Mouse (Mus musculus) kidney, postnatal 0 days (tissue): ENCODE measurements around the gene Anxa9. TPM values are rescaled to one million over a fixed set of nuclear protein-coding genes. Genes with fewer than 3 reads are reported as not detected.

Experiments used
- ATAC-seq: fragments of 200-750 bp; cut with Nextera tagmentation; replicated peaks from 2 replicates; pipeline ENCODE4 v1.8.0; 2017; ENCODE audit warnings: low read depth, moderate number of reproducible peaks, moderate TSS enrichment, moderate library complexity; ENCODE audit not compliant: low FRiP score
- DNase-seq: peaks from one replicate; pipeline ENCODE4 v3.0.0-alpha.2; 2016; ENCODE audit warnings: low spot score
- H3K27ac ChIP-seq: fragments of 300-500 bp; sonication (generic); 2 replicates; pipeline ENCODE4 v1.5.1; 2014; ENCODE audit warnings: mild to moderate bottlenecking
- H3K27me3 ChIP-seq: fragments of 300-500 bp; sonication (generic); 2 replicates; pipeline ENCODE4 v1.6.1; 2014; ENCODE audit warnings: low read length, mixed read lengths; ENCODE audit not compliant: insufficient read depth
- H3K36me3 ChIP-seq: fragments of 300-500 bp; sonication (generic); 2 replicates; pipeline ENCODE4 v1.6.1; 2014; ENCODE audit warnings: low read length, mixed read lengths; ENCODE audit not compliant: insufficient read depth
- H3K4me1 ChIP-seq: fragments of 300-500 bp; sonication (generic); replicated peaks from 2 replicates; pipeline ENCODE4 v1.6.1; 2014; ENCODE audit warnings: antibody characterized with exemption, low read length, mixed read lengths; ENCODE audit not compliant: insufficient read depth
- H3K4me2 ChIP-seq: fragments of 300-500 bp; sonication (generic); 2 replicates; pipeline ENCODE4 v1.6.1; 2014; ENCODE audit warnings: mild to moderate bottlenecking, low read length, moderate library complexity, mixed read lengths
- H3K4me3 ChIP-seq: fragments of 300-500 bp; sonication (generic); replicated peaks from 2 replicates; pipeline ENCODE4 v1.5.1; 2014; ENCODE audit warnings: low read depth, low read length
- H3K9ac ChIP-seq: fragments of 300-500 bp; sonication (generic); 2 replicates; pipeline ENCODE4 v1.6.1; 2014; ENCODE audit warnings: low read depth, low read length
- H3K9me3 ChIP-seq: fragments of 300-500 bp; sonication (generic); replicated peaks from 2 replicates; pipeline ENCODE4 v1.6.1; 2016; ENCODE audit warnings: low read length, inconsistent platforms, mixed read lengths
- CTCF ChIP-seq: IDR thresholded peaks from 2 replicates; pipeline ENCODE4 v1.5.1; 2016; ENCODE audit warnings: antibody characterized with exemption, low read depth, mild to moderate bottlenecking, moderate library complexity
- WGBS: fragments of 180-500 bp; shearing (Covaris S2); extraction: QIAGEN DNeasy Blood & Tissue Kit; methylation state at CpG from one replicate; pipeline ENCODE4 v1.1.7; 2014; 5-methylcytosine and 5-hydroxymethylcytosine counted together
- polyA plus RNA-seq: library from polyadenylated mRNA; unstranded; fragments of >200 nt; fragmentation: Nextera tagmentation; extraction: Ambion mirVana; gene quantifications from 2 replicates; pipeline ENCODE4 v1.2.1, GENCODE M21; 2015

Anxa9 gene
- polyA plus RNA-seq, 1 experiment from 2014 or later = 10.1 TPM

DNA sequence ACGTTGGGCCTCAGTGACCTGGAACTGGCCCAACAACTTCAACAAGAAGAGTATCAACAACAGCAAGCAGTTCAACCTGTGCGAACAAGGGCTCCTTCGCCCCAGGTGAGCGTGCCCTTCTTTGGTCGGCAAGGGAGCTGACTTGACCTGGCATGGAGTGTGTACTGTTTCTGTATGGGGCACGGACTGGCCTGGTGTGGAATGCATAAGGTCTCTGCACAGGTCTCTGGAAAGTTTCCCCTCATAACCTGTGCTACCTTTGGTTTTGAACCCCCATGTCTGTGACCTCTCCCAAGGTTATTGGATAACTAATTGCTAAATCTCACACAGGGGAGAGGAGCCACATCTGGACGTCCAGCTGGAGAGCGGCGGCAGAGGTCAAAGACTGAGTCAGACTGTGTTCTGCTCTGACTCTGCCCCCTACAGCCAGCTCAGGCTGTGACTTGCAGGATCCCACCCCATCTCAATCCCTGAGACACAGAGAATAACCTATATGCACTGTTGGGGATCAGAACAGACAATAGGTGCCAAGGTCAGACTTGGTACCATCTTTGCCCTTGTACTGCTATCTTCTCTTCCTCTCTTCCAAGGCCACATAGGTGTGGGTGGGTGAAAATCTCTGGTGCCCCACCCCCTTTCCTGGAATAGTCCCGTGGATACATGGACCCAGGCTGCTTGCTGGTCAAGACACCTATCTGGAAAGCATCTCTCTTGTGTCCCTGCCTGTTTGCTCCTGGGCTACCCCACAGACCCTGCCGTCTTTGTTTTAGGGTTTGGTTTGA, 11.5 kb downstream of the Anxa9 start:
- no peaks in the 10 kb centered on the region for H3K9me3 ChIP-seq
- H3K9ac ChIP-seq = no peak overlapping the region
- H3K27me3 ChIP-seq = no peaks in the 10 kb centered on the region
- 0 out of 2 replicates have a peak, but pooled peaks cover 9% of the 10 kb centered on the region for H3K4me1 ChIP-seq
- no peak overlapping the region for H3K4me2 ChIP-seq
- DNase-seq = no peak
- 63% methylated on average over 11 of the region's 11 CpGs for WGBS
- H3K36me3 ChIP-seq = peaks cover 26% of the 10 kb centered on the region
- no peak overlapping the region for H3K4me3 ChIP-seq
- TF ChIP-seq CTCF = no peak; the same call in 1 of the 2 replicates
- ATAC-seq = peak; percentile 41
- peak overlapping the region; percentile 79 for H3K27ac ChIP-seq

DNA sequence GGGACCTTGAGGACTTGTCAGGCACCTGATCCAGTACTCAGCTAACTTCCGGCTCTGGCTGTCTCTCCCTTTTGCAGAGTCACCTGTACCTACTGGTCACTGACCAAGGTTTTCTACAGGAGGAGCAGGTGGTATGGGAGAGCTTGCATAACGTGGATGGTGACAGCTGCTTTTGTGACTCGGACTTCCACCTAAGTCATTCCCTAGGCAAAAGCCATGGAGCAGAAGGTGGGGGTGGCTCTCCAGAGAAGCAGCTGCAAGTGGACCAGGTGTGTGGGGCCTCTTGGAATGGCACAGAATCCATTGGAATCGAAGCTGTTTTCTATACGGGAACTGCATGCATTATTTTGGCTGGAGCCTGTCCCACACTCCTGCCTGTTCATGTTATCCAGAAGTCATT, 12.3 kb downstream of the Anxa9 start:
- no peak overlapping the region for H3K4me3 ChIP-seq
- WGBS = 84% methylated on average over 5 of the region's 5 CpGs
- H3K4me2 ChIP-seq = no peak overlapping the region
- H3K9ac ChIP-seq = no peak overlapping the region
- H3K36me3 ChIP-seq = peaks cover 26% of the 10 kb centered on the region
- TF ChIP-seq CTCF = no peak
- H3K9me3 ChIP-seq = no peaks in the 10 kb centered on the region
- ATAC-seq (no peak), DNase-seq (no peak)
- H3K27ac ChIP-seq = peak overlapping the region; percentile 79; the same call in 1 of the 2 replicates
- no peaks in the 10 kb centered on the region for H3K27me3 ChIP-seq
- 0 out of 2 replicates have a peak, but pooled peaks cover 9% of the 10 kb centered on the region for H3K4me1 ChIP-seq

- Histone ChIP-seq H3K27me3 (no peaks in the 10 kb centered on the region), H3K36me3 (peaks cover 28% of the 10 kb centered on the region), H3K4me3 (no peak overlapping the region), H3K4me2 (no peak overlapping the region), H3K27ac (peak overlapping the region; percentile 79; the same call in 1 of the 2 replicates), H3K9me3 (no peaks in the 10 kb centered on the region), H3K4me1 (0 out of 2 replicates have a peak, but pooled peaks cover 9% of the 10 kb centered on the region), H3K9ac (no peak overlapping the region)
- DNase-seq (no peak), ATAC-seq (no peak)
- no peak for TF ChIP-seq CTCF
- WGBS = 84% methylated on average over 7 of the region's 7 CpGs
These were observed 12.7 kb downstream of the Anxa9 start for GRCm38 (mm10) chr3:95294316-95294715.

DNA sequence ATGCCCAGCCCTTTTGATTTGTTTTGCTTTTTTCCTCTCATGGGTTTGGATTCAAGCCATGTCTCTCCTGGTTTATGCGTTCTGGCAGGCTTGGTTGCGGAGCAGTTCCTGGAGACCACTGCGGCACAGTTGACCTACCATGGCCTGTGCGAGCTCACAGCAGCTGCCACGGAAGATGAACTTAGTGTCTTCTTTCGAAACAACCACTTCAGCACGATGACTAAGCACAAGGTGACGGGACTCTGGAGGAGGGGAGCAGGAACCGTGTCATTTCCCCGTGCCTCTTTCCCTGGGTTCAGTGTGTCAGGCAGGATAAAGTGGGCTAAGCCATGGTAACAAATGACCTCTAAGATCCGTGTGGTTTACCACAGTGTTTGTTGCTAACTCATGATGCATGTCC, 13.4 kb downstream of the Anxa9 start:
- DNase-seq = peak; percentile 57
- H3K9ac ChIP-seq = no peak overlapping the region
- 0 out of 2 replicates have a peak, but pooled peaks cover 9% of the 10 kb centered on the region for H3K4me1 ChIP-seq
- H3K4me3 ChIP-seq = no peak overlapping the region
- no peaks in the 10 kb centered on the region for H3K27me3 ChIP-seq
- no peak for ATAC-seq
- no peak overlapping the region for H3K4me2 ChIP-seq
- no peaks in the 10 kb centered on the region for H3K9me3 ChIP-seq
- no peak for TF ChIP-seq CTCF
- WGBS = 32% methylated on average over 11 of the region's 11 CpGs
- peaks cover 31% of the 10 kb centered on the region for H3K36me3 ChIP-seq
- peak overlapping the region; percentile 34; the same call in 1 of the 2 replicates for H3K27ac ChIP-seq

DNA sequence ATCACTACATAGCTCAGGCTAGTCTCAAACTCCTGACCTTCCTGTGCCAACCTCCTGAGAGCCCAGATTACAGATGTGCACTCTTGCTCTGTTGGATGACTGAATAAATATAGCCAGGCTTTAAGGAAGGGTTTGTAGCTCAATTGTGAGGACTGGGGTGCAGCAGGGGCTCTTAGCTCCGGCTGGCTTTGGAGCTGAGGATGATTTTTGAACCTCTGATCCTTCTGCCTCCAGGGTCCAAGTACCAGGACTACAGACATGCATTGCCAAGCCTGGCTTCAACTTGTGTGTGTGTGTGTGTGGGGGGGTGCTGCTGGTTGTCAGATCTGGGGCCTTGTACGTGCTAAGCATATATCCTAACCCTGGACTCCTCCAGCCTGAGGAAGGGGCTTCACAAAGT, 14.1 kb downstream of the Anxa9 start:
- H3K4me1 ChIP-seq = 0 out of 2 replicates have a peak, but pooled peaks cover 9% of the 10 kb centered on the region
- no peak for TF ChIP-seq CTCF
- H3K27ac ChIP-seq = peak overlapping the region; percentile 34; the same call in 1 of the 2 replicates
- ATAC-seq = no peak
- peaks cover 37% of the 10 kb centered on the region for H3K36me3 ChIP-seq
- no peak overlapping the region for H3K4me2 ChIP-seq
- DNase-seq = no peak
- no peak overlapping the region for H3K9ac ChIP-seq
- H3K27me3 ChIP-seq = no peaks in the 10 kb centered on the region
- H3K4me3 ChIP-seq = no peak overlapping the region
- WGBS = 87% methylated on average over 2 of the region's 2 CpGs
- no peaks in the 10 kb centered on the region for H3K9me3 ChIP-seq

GRCm38 (mm10) chr3:95291041-95291440, 15.9 kb downstream of the Anxa9 start:
- WGBS = 80% methylated on average over 4 of the region's 4 CpGs
- H3K9me3 ChIP-seq = no peaks in the 10 kb centered on the region
- no peak for ATAC-seq
- H3K4me3 ChIP-seq = no peak overlapping the region
- H3K36me3 ChIP-seq = peaks cover 38% of the 10 kb centered on the region
- 0 out of 2 replicates have a peak, but pooled peaks cover 7% of the 10 kb centered on the region for H3K4me1 ChIP-seq
- no peak for TF ChIP-seq CTCF
- no peaks in the 10 kb centered on the region for H3K27me3 ChIP-seq
- H3K4me2 ChIP-seq = no peak overlapping the region
- DNase-seq = no peak
- no peak overlapping the region for H3K9ac ChIP-seq
- H3K27ac ChIP-seq = no peak overlapping the region
